Mouse (Mus musculus): ENCODE measurements at regions not wholly inside any gene's neighbourhood (a gene's known extent, or its start where the extent isn't known, plus 50 kb on each side); places are given as distances from the start of the nearest gene placed in this dataset.

GRCm38 (mm10) chr6:76825953-76826352 lies 328.4 kb upstream of the Gm9008 start:
- no peak for DNase-seq

GRCm38 (mm10) chr6:76802969-76803368 lies 305.4 kb upstream of the Gm9008 start:
- no peak for DNase-seq

DNA sequence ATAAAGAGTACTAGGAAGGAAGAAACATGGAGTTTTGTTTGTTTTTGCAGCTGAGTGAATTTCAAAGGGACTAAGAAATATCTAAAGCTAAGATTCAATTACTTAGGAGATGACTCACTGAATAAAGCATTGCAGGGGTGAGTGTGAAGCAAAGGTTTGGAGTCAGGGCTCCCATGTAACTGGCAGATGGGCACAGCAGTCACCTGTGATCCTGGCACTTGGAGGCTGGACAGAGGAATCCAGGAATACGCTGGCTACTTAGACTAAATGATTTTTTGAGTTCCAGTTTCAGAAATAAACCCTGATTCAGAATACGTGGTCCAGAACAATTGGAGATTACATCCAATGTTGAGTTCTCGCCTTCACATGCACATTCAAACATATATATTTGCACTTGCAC lies 282.6 kb upstream of the Gm9008 start:
- DNase-seq = no peak

DNA sequence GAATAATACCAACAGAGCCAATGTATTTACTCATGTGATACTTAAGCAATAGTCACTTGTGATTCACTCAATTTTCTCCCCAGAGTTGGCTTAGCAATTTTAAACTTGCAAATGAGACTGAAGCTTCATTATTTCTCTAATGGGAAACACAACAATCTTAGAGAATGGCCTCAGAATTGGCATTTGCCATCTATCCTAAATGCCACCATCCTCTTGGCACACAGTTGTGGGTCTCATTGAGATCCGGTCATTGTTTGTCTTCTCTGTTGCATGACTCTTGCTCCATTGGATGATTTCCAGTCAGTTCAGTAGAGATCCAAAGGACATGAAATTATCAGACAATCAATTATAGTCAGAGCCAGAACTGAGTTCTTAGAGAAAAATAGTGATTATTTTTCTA lies 280.6 kb upstream of the Gm9008 start:
- no peak for DNase-seq

DNA sequence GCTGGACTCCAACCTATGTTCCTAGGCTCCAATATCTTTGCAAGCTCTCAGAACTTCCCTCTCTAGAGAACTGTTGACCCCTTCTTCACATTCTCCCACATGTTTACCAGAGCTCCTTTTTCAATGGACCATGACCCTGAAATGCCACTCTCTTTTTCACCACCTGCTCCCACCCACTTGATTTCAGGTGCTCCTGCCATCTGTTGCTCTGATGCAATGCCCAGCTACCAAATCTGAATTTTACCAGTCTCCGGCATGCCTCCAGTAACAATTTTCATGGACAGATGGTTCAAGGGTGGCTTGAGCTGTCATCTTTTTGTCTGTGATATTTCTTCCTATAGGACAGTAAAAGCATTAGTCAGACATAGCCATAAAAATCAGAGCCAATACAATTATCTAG lies 279.5 kb upstream of the Gm9008 start:
- no peak for DNase-seq

- DNase-seq = no peak
Measured at GRCm38 (mm10) chr6:76763852-76764251, 266.3 kb upstream of the Gm9008 start.

GRCm38 (mm10) chr6:76754867-76755266 lies 257.3 kb upstream of the Gm9008 start:
- peak; percentile 57 for DNase-seq

All from gastrocnemius, postnatal 25 days (tissue).